In genomic region chr8:66323045-66323807, GRCm38 (mm10) we compare ENCODE assay signal across 8 mouse cellular contexts.
DNase-seq lines count a peak whose midpoint lies in the region; ATAC-seq and TF ChIP-seq lines count a peak whose summit lies in the region.

No protein-coding gene starts in this region.

- TF ChIP-seq CTCF in cerebellum, adult 2 months (IDR thresholded peaks at IDR 0.05; ENCODE audit: borderline replicate concordance, insufficient read depth, low read depth, low read length) = peak; percentile 31; the same call in 1 of the 2 replicates
- peak; percentile 36; the same call in 1 of the 2 replicates for TF ChIP-seq CTCF in testis, adult 2 months (IDR thresholded peaks at IDR 0.05; ENCODE audit: control insufficient read depth, insufficient read depth, insufficient replicate concordance, low read depth, low read length)
- peak; percentile 51 for TF ChIP-seq CTCF in liver, embryonic 14.5 days (IDR thresholded peaks at IDR 0.05; ENCODE audit: low read depth)

- H3K4me3 ChIP-seq in cerebellum, adult 2 months (replicated peaks; ENCODE audit: insufficient read depth, low read depth, low read length) = no peak overlapping the region
- no peak overlapping the region for H3K4me3 ChIP-seq in testis, adult 2 months (ENCODE audit: control insufficient read depth, low read depth, low read length)
- H3K4me3 ChIP-seq in liver, embryonic 14.5 days (ENCODE audit: insufficient read depth in 1 of 2, low read depth in 2 of 2, low read length in 2 of 2) = no peak overlapping the region
- no peak overlapping the region for H3K4me3 ChIP-seq in limb, embryonic 10.5 days
- H3K4me3 ChIP-seq in midbrain, embryonic 10.5 days = no peak overlapping the region

- H3K4me2 ChIP-seq in liver, embryonic 14.5 days (ENCODE audit: low read depth) = no peak overlapping the region

- no peaks in the 10 kb centered on the region for H3K4me1 ChIP-seq in cerebellum, adult 2 months (ENCODE audit: control insufficient read depth, insufficient read depth, low read length)
- H3K4me1 ChIP-seq in testis, adult 2 months (ENCODE audit: control insufficient read depth, insufficient read depth, low read length) = no peaks in the 10 kb centered on the region
- H3K4me1 ChIP-seq in liver, embryonic 14.5 days (replicated peaks; ENCODE audit: control insufficient read depth in 2 of 2, insufficient read depth in 2 of 2, low read length in 1 of 2) = peaks cover 0 to 2% of the 10 kb centered on the region in 2 experiments; a peak in 1 of 4 replicates
- no peaks in the 10 kb centered on the region for H3K4me1 ChIP-seq in limb, embryonic 10.5 days
- H3K4me1 ChIP-seq in midbrain, embryonic 10.5 days = no peaks in the 10 kb centered on the region

- TF ChIP-seq POLR2A in cerebellum, adult 2 months (IDR thresholded peaks at IDR 0.05; ENCODE audit: borderline replicate concordance, insufficient read depth, low read length) = no peak
- no peak for TF ChIP-seq POLR2A in testis, adult 2 months (IDR thresholded peaks at IDR 0.05; ENCODE audit: control insufficient read depth, low read depth, low read length)

- no peak overlapping the region for H3K9ac ChIP-seq in liver, embryonic 14.5 days (replicated peaks)

- H3K9me3 ChIP-seq in liver, embryonic 14.5 days (ENCODE audit: control insufficient read depth, low read length) = no peaks in the 10 kb centered on the region
- no peaks in the 10 kb centered on the region for H3K9me3 ChIP-seq in limb, embryonic 10.5 days (replicated peaks)
- no peaks in the 10 kb centered on the region for H3K9me3 ChIP-seq in midbrain, embryonic 10.5 days (replicated peaks)

- DNase-seq in cerebellum, adult 2 months = peak in 1 of 2 experiments; percentile 3
- no peak for DNase-seq in cerebellum, adult 11-12 months
- no peak for DNase-seq in testis, postnatal 14 days (ENCODE audit: low spot score)
- DNase-seq in heart, postnatal 4 days = peak; percentile 18
- no peak for DNase-seq in liver, embryonic 14.5 days (ENCODE audit: low read depth in 3 of 3, low spot score in 3 of 3)
- no peak for DNase-seq in limb, embryonic 10.5 days (ENCODE audit: low spot score)
- no peak for DNase-seq in midbrain, embryonic 10.5 days (ENCODE audit: low spot score)

- 50% methylated on average over 4 of the region's 4 CpGs for WGBS in cerebellum, adult 2 months
- WGBS in liver, embryonic 14.5 days (ENCODE audit: insufficient replicate concordance) = 13% methylated on average over 4 of the region's 4 CpGs
- WGBS in limb, embryonic 10.5 days = 74% methylated on average over 4 of the region's 4 CpGs
- WGBS in midbrain, embryonic 10.5 days = 70% methylated on average over 4 of the region's 4 CpGs

- ATAC-seq in liver, embryonic 14.5 days (ENCODE audit: insufficient read depth) = peak; percentile 68

- TF ChIP-seq EP300 in liver, embryonic 14.5 days (IDR thresholded peaks at IDR 0.05; ENCODE audit: low read depth) = no peak

- no peak overlapping the region for H3K27ac ChIP-seq in cerebellum, adult 2 months (ENCODE audit: insufficient read depth, low read length)
- no peak overlapping the region for H3K27ac ChIP-seq in testis, adult 2 months (ENCODE audit: control insufficient read depth, insufficient read depth, low read depth, low read length)
- no peak overlapping the region for H3K27ac ChIP-seq in liver, embryonic 14.5 days
- H3K27ac ChIP-seq in limb, embryonic 10.5 days = no peak overlapping the region
- no peak overlapping the region for H3K27ac ChIP-seq in midbrain, embryonic 10.5 days (replicated peaks)

- no peaks in the 10 kb centered on the region for H3K36me3 ChIP-seq in testis, adult 2 months (ENCODE audit: control insufficient read depth, insufficient read depth, low read length)
- H3K36me3 ChIP-seq in liver, embryonic 14.5 days (replicated peaks; ENCODE audit: control insufficient read depth, insufficient read depth, low read depth) = no peaks in the 10 kb centered on the region
- no peaks in the 10 kb centered on the region for H3K36me3 ChIP-seq in limb, embryonic 10.5 days
- H3K36me3 ChIP-seq in midbrain, embryonic 10.5 days = no peaks in the 10 kb centered on the region

- no peaks in the 10 kb centered on the region for H3K27me3 ChIP-seq in cerebellum, adult 2 months (ENCODE audit: control insufficient read depth, insufficient read depth, low read length)
- H3K27me3 ChIP-seq in testis, adult 2 months (ENCODE audit: control insufficient read depth, insufficient read depth, low read length) = no peaks in the 10 kb centered on the region
- no peaks in the 10 kb centered on the region for H3K27me3 ChIP-seq in liver, embryonic 14.5 days (ENCODE audit: control insufficient read depth, insufficient read depth, low read length)
- no peaks in the 10 kb centered on the region for H3K27me3 ChIP-seq in limb, embryonic 10.5 days (ENCODE audit: low read depth, poor library complexity, severe bottlenecking)
- H3K27me3 ChIP-seq in midbrain, embryonic 10.5 days (ENCODE audit: low read depth, poor library complexity, severe bottlenecking) = no peaks in the 10 kb centered on the region
